Mouse (Mus musculus): Measurements from ENCODE around the gene Lrrc2.

DNA sequence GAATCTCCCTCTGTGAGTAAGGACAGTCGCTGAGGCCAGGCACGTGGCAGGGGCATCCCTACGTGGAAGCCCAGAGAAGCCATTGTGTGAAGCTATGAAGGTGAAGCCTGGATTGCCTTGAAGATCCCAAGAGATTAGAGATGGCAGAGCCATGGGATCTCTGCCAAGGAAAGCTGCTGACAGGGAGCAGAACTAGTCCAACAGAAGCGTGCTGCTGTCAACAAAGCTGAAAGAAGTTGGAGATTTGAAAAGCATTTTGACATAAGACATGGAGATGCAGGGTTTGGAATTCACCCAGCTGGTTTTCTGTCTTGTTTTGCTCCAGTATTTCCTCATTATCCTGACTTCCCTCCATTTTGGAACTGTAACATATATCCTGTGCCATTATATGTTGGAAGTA, 49.1 kb upstream of the Lrrc2 start:
- no peak for TF ChIP-seq TAL1 (IDR thresholded peaks at IDR 0.05; ENCODE audit: low read length)
- TF ChIP-seq GABPA (IDR thresholded peaks at IDR 0.05; ENCODE audit: low read depth, low read length): no peak
- no peak for TF ChIP-seq MEF2A (IDR thresholded peaks at IDR 0.05; ENCODE audit: extremely low read depth, insufficient replicate concordance, low read depth, low read length, poor library complexity, severe bottlenecking)
- no peak for TF ChIP-seq KAT2A (conservative IDR thresholded peaks at IDR 0.05; ENCODE audit: low read depth, low read length)
- no peak for TF ChIP-seq TBP (IDR thresholded peaks at IDR 0.05; ENCODE audit: low read depth, low read length)
- no peak for TF ChIP-seq CTCF (IDR thresholded peaks at IDR 0.05 in 2 of 3, conservative IDR thresholded peaks at IDR 0.05 in 1 of 3; ENCODE audit: control insufficient read depth in 1 of 3, insufficient read depth in 1 of 3, low read depth in 2 of 3, low read length in 3 of 3, poor library complexity in 1 of 3, severe bottlenecking in 1 of 3)
- no peak for TF ChIP-seq HCFC1 (IDR thresholded peaks at IDR 0.05; ENCODE audit: low read depth, low read length)
- no peak for TF ChIP-seq ZMIZ1 (IDR thresholded peaks at IDR 0.05; ENCODE audit: low read depth, low read length)
- TF ChIP-seq CHD2 (IDR thresholded peaks at IDR 0.05; ENCODE audit: low read length): no peak
- no peak for TF ChIP-seq POLR2A (IDR thresholded peaks at IDR 0.05; ENCODE audit: control insufficient read depth in 1 of 2, insufficient read depth in 1 of 2, low read depth in 1 of 2, low read length in 2 of 2, poor library complexity in 1 of 2)

All from MEL (cell line).